Mouse (Mus musculus) testis, adult 2 months (tissue): ENCODE data around the gene Mfsd2a. TPM values are rescaled to one million over a fixed set of nuclear protein-coding genes. Genes with fewer than 3 reads are reported as not detected.

Experiments used
- H3K27ac ChIP-seq: fragments of 200-500 bp; 2 replicates; pipeline ENCODE4 v1.5.1; 2012; ENCODE audit warnings: low read depth, low read length; ENCODE audit not compliant: control insufficient read depth, insufficient read depth
- H3K27me3 ChIP-seq: fragments of 200-500 bp; 2 replicates; pipeline ENCODE4 v1.6.1; 2012; ENCODE audit warnings: mild to moderate bottlenecking, low read length, moderate library complexity; ENCODE audit not compliant: control insufficient read depth, insufficient read depth
- H3K36me3 ChIP-seq: fragments of 200-500 bp; 2 replicates; pipeline ENCODE4 v1.6.1; 2012; ENCODE audit warnings: mild to moderate bottlenecking, low read length; ENCODE audit not compliant: control insufficient read depth, insufficient read depth
- H3K4me1 ChIP-seq: fragments of 200-500 bp; 2 replicates; pipeline ENCODE4 v1.6.1; 2012; ENCODE audit warnings: low read length; ENCODE audit not compliant: control insufficient read depth, insufficient read depth
- H3K4me3 ChIP-seq: fragments of 200-500 bp; 2 replicates; pipeline ENCODE4 v1.5.1; 2012; ENCODE audit warnings: low read depth, mild to moderate bottlenecking, low read length, moderate library complexity, mixed read lengths; ENCODE audit not compliant: control insufficient read depth
- CTCF ChIP-seq: fragments of 200-500 bp; IDR thresholded peaks from 2 replicates; pipeline ENCODE4 v1.5.1; 2012; ENCODE audit warnings: low read depth, mild to moderate bottlenecking, inconsistent platforms, low read length, moderate library complexity; ENCODE audit not compliant: control insufficient read depth, insufficient read depth, insufficient replicate concordance
- POLR2A ChIP-seq: fragments of 200-500 bp; IDR thresholded peaks from 2 replicates; pipeline ENCODE4 v1.6.1; 2012; ENCODE audit warnings: low read depth, mild to moderate bottlenecking, inconsistent platforms, low read length, moderate library complexity; ENCODE audit not compliant: control insufficient read depth
- polyA plus RNA-seq: library from polyadenylated mRNA; depleted of rRNA; stranded (reverse); fragments of >200 nt; gene quantifications from 2 replicates; pipeline ENCODE4 v1.2.3, GENCODE M21; 2012; rRNA removed

Gene Mfsd2a
- polyA plus RNA-seq, result 6.9 and 8.7 TPM in 2 replicates

GRCm38 (mm10) chr4:122961100-122961567, at the start of gene Mfsd2a:
TSS of gene Mfsd2a (minus strand) at chr4:122961188.
- H3K4me1 ChIP-seq, result peaks cover 20% of the 10 kb centered on the region
- TF ChIP-seq CTCF (no peak), POLR2A (peak; percentile 64)
- no peaks in the 10 kb centered on the region for H3K27me3 ChIP-seq
- peak within 1 kb of the TSS; percentile 79 for H3K27ac ChIP-seq
- H3K36me3 ChIP-seq, result no peaks in the 10 kb centered on the region
- peak within 1 kb of the TSS; percentile 88 for H3K4me3 ChIP-seq

DNA sequence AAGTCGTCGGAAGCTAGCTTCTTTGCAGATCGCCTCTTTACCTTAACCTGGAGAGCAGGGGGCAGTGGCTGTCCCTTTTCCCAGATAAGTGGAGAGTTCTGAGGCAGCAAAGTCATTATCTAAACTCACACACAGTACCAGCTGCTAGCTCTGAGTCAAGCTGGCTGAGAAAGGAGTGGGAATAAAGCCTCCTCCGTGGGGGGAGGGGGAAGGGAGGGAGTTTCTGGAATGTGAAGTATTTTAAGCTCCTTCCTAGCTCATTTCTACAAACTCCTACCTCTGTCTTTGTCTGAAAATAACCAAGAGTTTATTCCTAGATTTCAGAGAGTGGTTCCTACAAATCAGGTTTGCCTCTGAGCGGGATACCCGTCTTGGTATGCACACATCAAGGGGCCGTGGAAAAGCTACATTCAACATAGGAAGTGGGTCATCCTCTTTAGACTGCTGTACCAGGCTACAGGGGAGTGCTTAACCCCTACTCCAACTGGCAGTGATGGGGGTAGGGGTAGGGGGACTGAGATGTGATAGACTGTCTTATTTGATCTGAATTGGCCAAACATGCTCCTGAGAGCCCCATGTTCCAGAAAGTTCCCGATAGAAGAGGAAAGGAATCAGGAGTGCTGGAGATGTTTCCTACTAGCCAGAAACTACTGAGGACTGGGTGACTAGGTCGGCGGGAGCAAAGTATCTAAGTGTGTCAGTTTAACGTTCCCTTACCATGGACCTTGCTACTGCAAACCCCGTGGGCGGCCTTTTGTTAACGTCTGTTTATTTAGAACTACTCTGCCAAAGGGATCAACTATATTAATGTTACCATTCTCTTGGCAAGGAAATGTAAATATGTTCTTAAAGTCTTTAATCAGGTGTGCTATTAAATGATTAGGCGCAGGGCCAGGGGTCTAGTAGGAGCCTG, 44.3 kb upstream of the Mfsd2a start:
- peaks cover 8% of the 10 kb centered on the region for H3K4me1 ChIP-seq
- no peak overlapping the region for H3K4me3 ChIP-seq
- no peaks in the 10 kb centered on the region for H3K27me3 ChIP-seq
- TF ChIP-seq CTCF (no peak), POLR2A (no peak)
- no peaks in the 10 kb centered on the region for H3K36me3 ChIP-seq
- peak overlapping the region; percentile 76 for H3K27ac ChIP-seq

- no peak overlapping the region for H3K4me3 ChIP-seq
- no peaks in the 10 kb centered on the region for H3K36me3 ChIP-seq
- no peak overlapping the region for H3K27ac ChIP-seq
- peaks cover 2% of the 10 kb centered on the region; the same call in 1 of the 2 replicates for H3K27me3 ChIP-seq
- TF ChIP-seq POLR2A (no peak), CTCF (no peak)
- H3K4me1 ChIP-seq, result peaks cover 21% of the 10 kb centered on the region
Measured at GRCm38 (mm10) chr4:123000617-123001342, 39.8 kb upstream of the Mfsd2a start.

DNA sequence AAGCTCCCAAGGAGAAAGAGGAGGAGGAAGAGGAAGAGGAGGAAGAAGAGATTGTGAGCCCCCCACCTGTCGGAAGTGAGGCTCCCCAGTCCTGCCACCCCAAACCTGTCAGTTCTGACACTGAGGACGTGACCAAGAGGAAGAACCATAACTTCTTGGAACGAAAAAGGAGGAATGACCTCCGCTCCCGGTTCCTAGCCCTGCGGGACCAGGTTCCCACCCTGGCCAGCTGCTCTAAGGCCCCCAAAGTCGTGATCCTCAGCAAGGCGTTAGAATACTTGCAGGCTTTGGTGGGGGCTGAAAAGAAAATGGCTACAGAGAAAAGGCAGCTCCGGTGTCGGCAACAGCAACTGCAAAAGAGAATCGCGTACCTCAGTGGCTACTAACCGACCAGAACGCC, 39.1 kb upstream of the Mfsd2a start:
- Histone ChIP-seq H3K27ac (no peak overlapping the region), H3K27me3 (peaks cover 2% of the 10 kb centered on the region; the same call in 1 of the 2 replicates), H3K36me3 (no peaks in the 10 kb centered on the region), H3K4me3 (no peak overlapping the region), H3K4me1 (peaks cover 21% of the 10 kb centered on the region)
- no peak for TF ChIP-seq CTCF
- TF ChIP-seq POLR2A, result no peak

- Histone ChIP-seq H3K4me3 (no peak overlapping the region), H3K27ac (no peak overlapping the region), H3K36me3 (no peaks in the 10 kb centered on the region), H3K4me1 (peaks cover 18% of the 10 kb centered on the region), H3K27me3 (peaks cover 2% of the 10 kb centered on the region; the same call in 1 of the 2 replicates)
- TF ChIP-seq POLR2A (no peak), CTCF (no peak)
Measured at GRCm38 (mm10) chr4:122999263-122999691, 38.3 kb upstream of the Mfsd2a start.

DNA sequence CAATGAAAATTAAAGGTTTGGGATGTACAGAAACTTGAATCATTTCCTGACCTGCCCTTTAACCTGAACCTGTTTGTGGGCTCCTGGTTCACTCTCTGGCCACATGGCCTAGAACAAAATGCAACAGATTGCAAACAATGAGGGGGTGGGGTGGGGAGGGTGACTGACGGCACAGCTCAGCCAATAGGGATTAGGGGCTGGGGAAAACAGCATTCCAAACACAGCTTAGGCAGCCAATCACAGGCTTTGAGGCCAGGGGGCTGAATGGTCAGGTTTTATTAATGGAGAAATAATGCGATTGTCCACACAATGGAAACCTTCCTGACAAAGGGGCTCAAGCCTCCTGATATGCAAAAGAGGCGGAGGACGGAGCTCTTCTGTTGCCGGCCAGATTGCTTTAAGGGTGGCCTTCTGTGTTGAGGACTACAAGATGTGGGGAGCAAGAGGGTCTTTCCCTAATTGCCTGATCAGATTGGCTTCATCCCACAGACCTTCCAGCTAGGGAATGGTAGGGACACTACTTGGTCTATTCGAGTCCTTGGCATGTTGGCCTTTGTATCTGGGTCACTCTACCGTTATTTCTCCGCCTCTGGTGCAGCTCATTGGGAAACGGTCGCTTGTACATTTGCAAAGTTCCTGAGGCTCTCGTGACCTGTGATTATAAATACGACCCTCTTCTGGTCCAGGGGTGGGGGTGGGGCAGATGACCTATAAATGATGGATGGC, 37.7 kb upstream of the Mfsd2a start:
- peaks cover 2% of the 10 kb centered on the region; the same call in 1 of the 2 replicates for H3K27me3 ChIP-seq
- no peak overlapping the region for H3K4me3 ChIP-seq

More for the DNA sequence above, 37.7 kb upstream of the Mfsd2a start:
- no peaks in the 10 kb centered on the region for H3K36me3 ChIP-seq
- peaks cover 18% of the 10 kb centered on the region for H3K4me1 ChIP-seq
- H3K27ac ChIP-seq, result no peak overlapping the region
- TF ChIP-seq POLR2A (no peak), CTCF (no peak)
